Mouse (Mus musculus) layer of hippocampus, adult 9-10 months (tissue): ENCODE measurements at regions not wholly inside any gene's neighbourhood (a gene's known extent, or its start where the extent isn't known, plus 50 kb on each side); places are given as distances from the start of the nearest gene placed in this dataset.
"Not testable (repeated sequence)": the region's sequence is repeated elsewhere in the genome, so short reads cannot be mapped to it uniquely, and the experiment has no call there.

Experiments
- DNase-seq: peaks from one replicate; pipeline ENCODE4 v3.0.0; 2022; ENCODE audit warnings: low spot score

DNA sequence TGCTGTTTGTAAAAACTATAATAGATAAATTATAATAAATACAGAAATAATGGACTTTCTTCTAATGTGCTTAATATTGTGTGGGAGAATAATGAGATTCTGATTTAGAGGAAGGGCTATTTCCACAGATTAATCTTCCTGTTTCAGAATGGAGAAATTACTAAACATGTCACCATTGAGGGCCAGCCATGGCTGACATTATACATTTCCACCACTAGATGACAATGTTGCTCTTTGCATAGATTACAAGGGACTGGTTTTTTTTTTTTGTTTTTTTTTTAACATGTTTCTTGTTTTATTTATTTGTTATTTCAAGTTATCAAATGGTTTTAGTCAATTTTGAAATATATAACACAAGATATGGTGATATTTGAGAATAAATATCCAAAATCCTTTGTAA, 435.6 kb upstream of the Klhl1 start:
- DNase-seq: peak; percentile 17

DNA sequence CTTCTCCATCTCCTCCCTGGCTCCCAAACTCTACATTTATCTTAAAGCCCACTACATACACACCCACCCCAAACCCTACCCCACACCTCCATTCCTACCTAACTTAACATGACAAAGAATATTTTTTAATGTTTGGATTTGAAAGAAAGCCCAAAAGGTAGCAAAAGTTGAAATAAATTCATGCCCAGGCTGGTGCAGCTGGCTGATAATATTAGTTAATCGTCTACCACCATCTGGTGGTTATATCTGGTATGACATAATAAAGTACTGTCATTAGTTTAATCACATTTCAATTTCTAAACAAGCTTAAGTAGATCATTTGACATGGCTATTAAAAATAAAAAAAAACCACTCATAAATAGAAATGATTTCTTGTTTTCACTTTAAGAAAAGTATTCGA, 389.8 kb upstream of the Klhl1 start:
- peak; percentile 25 for DNase-seq

DNA sequence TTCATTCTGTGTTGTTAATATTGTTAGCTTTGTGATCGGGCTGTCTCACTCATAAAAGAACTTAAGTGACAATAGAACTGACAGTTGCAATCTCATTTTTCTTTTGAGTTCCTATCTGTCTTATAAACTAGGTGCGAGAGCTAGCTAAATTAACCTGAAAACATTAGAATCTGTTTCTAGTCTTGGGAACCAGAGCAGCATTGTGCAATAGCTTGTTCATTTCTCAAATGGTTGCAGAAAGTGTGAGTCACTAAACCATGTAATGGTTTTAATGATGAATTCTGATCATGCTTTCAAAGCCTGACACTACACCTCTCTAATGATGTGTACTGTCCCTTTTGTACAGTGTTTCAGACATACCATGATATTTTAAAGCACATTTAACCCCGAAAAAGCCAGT, 360.8 kb upstream of the Klhl1 start:
- DNase-seq: no peak

DNA sequence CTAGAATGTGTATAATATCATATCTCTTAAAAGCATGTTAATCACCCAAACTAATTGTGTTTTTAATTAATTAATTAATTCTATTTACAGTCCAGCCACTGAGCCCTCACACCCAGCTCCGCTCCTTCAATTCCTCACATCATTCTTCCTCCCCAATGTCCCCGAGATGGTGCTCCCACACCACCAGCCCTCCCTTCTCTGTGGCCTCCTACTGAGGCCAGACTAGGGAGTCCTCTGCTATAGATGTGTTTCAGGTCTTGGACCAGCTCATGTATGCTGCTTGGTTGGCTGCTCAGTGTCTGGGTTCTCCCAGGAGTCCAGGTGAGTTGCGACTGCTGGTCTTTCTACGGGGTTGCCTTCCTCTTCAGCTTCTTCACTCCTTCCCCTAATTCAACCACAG, 353.1 kb upstream of the Klhl1 start:
- DNase-seq: no peak

DNA sequence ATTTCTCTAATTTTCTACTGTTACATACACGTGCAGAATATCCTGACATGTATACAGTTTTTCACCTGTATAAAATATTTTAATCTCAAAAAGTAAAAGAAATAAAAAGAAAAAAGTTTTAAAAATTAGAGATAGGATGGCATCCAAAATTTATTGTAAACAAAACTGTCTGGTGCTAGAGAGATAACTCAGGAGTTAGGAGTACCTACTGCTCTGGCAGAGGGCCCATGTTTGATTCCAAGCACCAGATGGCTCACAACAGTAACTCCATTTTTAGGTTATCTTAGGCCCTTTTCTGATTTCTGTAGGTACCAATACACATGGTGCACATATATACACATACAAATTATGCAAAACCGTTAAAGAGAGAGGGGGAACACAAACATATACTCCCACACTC, 320.0 kb upstream of the Klhl1 start:
- no peak for DNase-seq

DNA sequence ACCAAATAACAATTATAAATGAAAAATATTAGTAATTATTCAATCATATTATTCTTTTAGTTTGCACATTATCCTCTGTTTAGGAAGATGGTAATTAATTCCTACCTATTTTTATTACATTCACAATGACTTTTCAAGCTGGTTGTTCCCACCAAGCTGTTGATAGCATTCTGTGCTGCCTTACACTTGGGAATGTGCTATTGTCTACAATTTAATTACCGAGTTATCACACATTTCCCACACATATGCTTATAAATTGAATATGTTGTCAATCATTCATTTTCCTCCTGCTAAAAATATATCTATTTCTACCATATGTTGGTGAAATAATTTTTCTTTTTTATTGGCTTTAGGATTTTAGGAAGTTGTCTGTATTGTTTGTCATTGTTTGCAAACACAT, 306.2 kb upstream of the Klhl1 start:
- DNase-seq: peak; percentile 1

GRCm38 (mm10) chr14:96815665-96816064, 296.8 kb upstream of the Klhl1 start:
- DNase-seq: no peak

- no peak for DNase-seq
Measured at GRCm38 (mm10) chr14:96805284-96805683, 286.4 kb upstream of the Klhl1 start.

DNA sequence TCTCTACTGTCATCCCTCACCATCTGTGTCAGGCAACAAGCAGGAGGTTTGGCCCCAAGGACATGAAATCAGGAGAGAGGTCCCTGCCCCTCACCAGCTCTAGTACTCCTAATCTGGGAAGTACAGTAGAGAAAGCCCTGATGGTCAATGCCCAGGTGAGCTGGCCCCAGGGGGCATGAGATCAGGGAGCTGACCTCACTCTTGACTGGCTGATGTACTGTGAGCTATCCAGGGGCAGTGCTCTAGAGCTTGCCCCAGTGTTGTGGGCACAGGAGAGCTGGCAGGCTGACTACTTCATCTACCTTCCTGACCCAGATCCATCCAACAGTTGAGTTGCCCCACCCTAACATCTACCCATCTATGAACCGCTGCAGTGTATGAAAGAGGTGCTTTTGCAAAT, 275.9 kb upstream of the Klhl1 start:
- DNase-seq: no peak

GRCm38 (mm10) chr14:96787917-96788316, 269.0 kb upstream of the Klhl1 start:
- no peak for DNase-seq

- no peak for DNase-seq
Measured at GRCm38 (mm10) chr14:96787286-96787685, 268.4 kb upstream of the Klhl1 start.

DNA sequence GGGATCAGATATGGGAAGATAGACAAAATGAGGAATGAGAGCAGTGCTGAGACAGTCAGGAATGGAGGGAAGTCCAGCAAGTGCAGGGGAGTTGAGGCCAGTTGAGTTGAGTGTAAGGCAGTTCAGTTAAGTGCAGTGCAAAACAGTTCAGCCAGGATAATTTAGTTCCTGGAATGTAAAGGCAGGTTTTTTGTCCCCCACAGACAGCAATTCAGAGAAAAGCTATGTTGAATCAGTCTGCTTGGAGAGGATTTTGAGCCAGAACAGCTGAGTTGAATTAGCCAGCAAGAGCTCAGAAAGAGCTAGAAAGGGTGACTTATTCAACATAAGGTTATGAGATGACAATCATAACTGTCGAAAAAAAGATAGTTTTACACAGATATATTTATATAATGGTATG, 256.9 kb upstream of the Klhl1 start:
- no peak for DNase-seq

DNA sequence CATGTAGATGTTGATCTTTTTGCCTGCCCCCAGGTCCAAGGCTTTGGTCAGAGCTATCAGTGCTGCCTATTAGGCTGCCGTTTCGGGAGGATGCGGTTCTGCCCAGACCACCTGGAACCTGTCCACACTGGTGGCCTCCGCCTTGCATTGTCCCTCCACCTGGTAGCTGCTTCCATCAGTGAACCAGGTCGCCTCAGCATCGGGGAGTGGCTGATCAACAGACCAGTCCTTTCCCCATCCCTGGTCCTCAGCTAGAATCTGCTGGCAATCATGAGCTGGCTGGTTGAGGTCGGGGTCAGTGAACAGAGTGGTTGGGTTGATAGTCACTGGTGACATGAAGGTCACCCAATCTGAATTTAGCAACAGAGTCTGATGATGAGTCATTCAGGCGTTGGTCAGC, 241.7 kb upstream of the Klhl1 start:
- DNase-seq: no peak

DNA sequence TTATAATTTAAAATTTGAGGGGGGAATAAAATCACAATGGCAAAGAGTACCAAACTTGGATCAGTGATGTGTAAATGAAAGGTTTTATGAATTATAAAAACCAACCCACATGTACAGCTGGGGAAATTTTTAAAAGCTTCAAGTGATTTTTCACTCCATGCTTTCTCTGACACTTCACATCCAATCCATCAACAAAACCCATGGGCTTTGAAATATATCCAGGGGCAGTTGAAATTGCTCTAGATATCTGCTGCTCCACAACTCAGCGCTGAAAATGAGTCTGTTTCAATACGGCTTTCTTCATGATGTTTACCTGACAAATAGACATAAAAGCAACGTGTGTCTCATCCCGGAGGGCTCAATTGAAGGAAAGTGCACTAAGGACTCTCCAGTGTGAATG, 214.3 kb upstream of the Klhl1 start:
- no peak for DNase-seq

- DNase-seq: no peak
Measured at GRCm38 (mm10) chr14:96697086-96697485, 178.2 kb upstream of the Klhl1 start.

DNA sequence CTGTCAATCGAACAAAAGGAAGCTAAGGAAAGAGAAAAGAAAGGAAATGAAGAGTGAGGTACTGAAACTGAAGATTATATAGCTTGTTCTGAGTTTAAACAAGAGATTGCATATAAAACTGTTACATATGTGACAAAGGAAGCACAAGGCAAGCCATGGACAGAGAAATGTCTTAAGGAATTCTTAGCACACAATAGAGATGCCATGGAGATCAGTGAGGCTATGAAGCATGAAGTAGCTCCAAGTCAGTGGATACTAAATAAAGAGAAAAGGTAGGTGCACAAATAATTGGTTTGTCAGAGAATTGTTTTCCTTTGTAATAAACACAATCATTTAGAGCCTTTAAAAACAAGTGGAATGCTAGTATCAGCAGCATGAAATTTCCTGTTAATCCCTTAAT, 172.0 kb upstream of the Klhl1 start:
- no peak for DNase-seq

DNA sequence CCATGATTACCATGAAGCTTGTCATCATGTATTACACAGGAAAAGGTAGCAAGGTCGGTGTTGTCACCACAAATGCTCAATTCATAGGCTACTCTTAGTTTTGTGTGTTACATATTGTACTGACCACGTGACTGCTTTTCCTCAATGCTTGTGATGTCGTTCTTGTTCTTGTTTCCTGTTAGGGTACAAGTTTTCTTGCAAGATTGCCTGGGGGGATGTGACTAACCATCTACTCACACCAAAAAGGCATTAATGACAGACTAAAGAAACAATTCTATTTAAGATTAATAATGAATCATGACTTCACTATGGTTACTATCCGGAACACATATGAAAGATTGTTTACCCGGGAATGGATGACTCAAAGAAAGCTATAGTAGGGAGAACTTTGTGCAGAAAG, 165.0 kb upstream of the Klhl1 start:
- DNase-seq: no peak

DNA sequence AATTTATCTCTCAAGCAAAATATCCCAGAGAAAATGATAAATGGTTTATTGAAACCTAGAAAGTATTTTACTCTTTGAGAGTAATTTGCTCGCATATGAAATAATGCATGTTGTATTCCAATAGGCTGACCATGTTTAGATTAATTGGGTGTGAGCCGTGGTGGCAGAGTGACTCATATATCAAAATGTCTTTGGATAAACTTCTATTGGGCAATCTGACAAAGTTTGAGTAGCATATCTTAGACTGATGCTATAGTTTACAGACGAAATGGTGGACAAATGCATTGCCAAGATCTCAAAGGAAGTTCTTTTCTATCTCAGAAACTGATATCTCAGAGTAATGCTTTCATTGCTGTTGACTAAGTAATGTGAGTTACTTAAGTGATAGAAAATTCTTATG, 162.8 kb upstream of the Klhl1 start:
- no peak for DNase-seq

- no peak for DNase-seq
Measured at GRCm38 (mm10) chr14:96676213-96676612, 157.3 kb upstream of the Klhl1 start.

DNA sequence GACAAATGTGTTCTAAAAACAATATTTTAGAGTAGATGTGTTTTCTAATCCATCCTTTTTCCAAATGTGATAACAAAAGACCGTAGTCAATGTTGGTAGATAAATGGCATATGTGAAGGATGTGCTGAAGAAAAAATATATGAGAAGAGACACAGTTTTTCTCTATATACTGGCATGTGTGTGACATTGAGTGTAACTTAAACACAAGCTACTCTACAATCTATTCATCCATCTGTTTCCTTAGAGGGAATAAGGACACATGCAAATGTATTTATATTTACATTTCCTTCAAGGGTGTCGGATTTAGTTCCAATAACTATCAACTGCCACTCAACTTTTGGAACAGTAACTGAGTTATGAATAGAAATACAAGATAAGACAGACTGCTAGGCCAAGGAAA, 149.7 kb upstream of the Klhl1 start:
- DNase-seq: no peak

- DNase-seq: no peak
Measured at GRCm38 (mm10) chr14:96656500-96656899, 137.6 kb upstream of the Klhl1 start.

GRCm38 (mm10) chr14:96630291-96630690, 111.4 kb upstream of the Klhl1 start:
- no peak for DNase-seq

- no peak for DNase-seq
Measured at GRCm38 (mm10) chr14:96606736-96607135, 87.8 kb upstream of the Klhl1 start.

GRCm38 (mm10) chr14:96601092-96601491, 82.2 kb upstream of the Klhl1 start:
- DNase-seq: not testable (repeated sequence)

DNA sequence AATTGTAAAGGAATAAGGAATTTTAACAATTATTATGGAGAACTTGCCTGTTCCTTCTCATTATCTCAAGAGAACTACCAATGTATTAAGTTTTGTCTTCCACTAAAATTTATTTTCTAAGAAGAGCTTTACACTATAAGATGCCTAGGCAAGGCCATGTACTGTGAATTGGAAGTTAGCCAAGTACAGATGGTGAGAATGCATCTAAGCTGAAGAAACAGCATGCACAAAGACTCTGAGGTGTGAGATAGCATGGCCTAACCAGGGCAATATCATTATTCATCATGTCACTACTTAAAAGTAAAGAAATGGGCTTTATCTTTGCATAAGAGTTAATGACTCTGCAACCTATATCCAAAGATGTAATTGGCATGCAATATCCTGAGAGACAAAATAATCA, 73.1 kb upstream of the Klhl1 start:
- no peak for DNase-seq
